Mouse (Mus musculus) embryonic facial prominence, embryonic 11.5 days (tissue): ENCODE results near the gene Lgals8. TPM values are rescaled to one million over a fixed set of nuclear protein-coding genes. Genes with fewer than 3 reads are reported as not detected.

ENCODE experiments used
- ATAC-seq: fragments of 200-750 bp; cut with Nextera tagmentation; replicated peaks from 2 replicates; pipeline ENCODE4 v1.8.0; 2017; ENCODE audit warnings: low read depth; ENCODE audit not compliant: insufficient number of reproducible peaks, low FRiP score, low TSS enrichment
- DNase-seq: peaks from one replicate; pipeline ENCODE4 v3.0.0-alpha.2; 2015; ENCODE audit warnings: low spot score
- H3K27ac ChIP-seq: fragments of 300-500 bp; sonication (generic); replicated peaks from 2 replicates; pipeline ENCODE4 v1.5.1; 2014; ENCODE audit warnings: mild to moderate bottlenecking, low read depth, low read length, control low read depth
- H3K27me3 ChIP-seq: fragments of 300-500 bp; sonication (generic); 2 replicates; pipeline ENCODE4 v1.6.1; 2014; ENCODE audit warnings: mild to moderate bottlenecking, low read length, moderate library complexity, mixed read lengths; ENCODE audit not compliant: control insufficient read depth, insufficient read depth
- H3K36me3 ChIP-seq: fragments of 300-500 bp; sonication (generic); replicated peaks from 2 replicates; pipeline ENCODE4 v1.6.1; 2014; ENCODE audit warnings: low read depth, mild to moderate bottlenecking, low read length, moderate library complexity, mixed read lengths; ENCODE audit not compliant: control insufficient read depth, insufficient read depth
- H3K4me1 ChIP-seq: fragments of 300-500 bp; sonication (generic); 2 replicates; pipeline ENCODE4 v1.6.1; 2014; ENCODE audit warnings: low read length, mixed read lengths; ENCODE audit not compliant: control insufficient read depth, insufficient read depth
- H3K4me2 ChIP-seq: fragments of 300-500 bp; sonication (generic); 2 replicates; pipeline ENCODE4 v1.6.1; 2014; ENCODE audit warnings: low read depth, mild to moderate bottlenecking, control low read depth, low read length, moderate library complexity
- H3K4me3 ChIP-seq: fragments of 300-500 bp; sonication (generic); 2 replicates; pipeline ENCODE4 v1.5.1; 2014; ENCODE audit warnings: low read depth, low read length, control low read depth
- H3K9ac ChIP-seq: fragments of 300-500 bp; sonication (generic); replicated peaks from 2 replicates; pipeline ENCODE4 v1.6.1; 2014; ENCODE audit warnings: mild to moderate bottlenecking, control low read depth, low read length
- H3K9me3 ChIP-seq: fragments of 300-500 bp; sonication (generic); replicated peaks from 2 replicates; pipeline ENCODE4 v1.6.1; 2016; ENCODE audit warnings: mild to moderate bottlenecking, low read length, inconsistent platforms, mixed read lengths; ENCODE audit not compliant: control insufficient read depth
- WGBS: fragments of 180-500 bp; shearing (Covaris S2); extraction: QIAGEN DNeasy Blood & Tissue Kit; methylation state at CpG from one replicate; pipeline ENCODE4 v1.1.7; 2014; 5-methylcytosine and 5-hydroxymethylcytosine counted together
- polyA plus RNA-seq: library from polyadenylated mRNA; unstranded; fragments of >200 nt; fragmentation: Nextera tagmentation; extraction: Ambion mirVana; gene quantifications from 2 replicates; pipeline ENCODE4 v1.2.1, GENCODE M21; 2014

Lgals8 gene
- polyA plus RNA-seq = 11.4 and 11.9 TPM in 2 replicates

GRCm38 (mm10) chr13:12464844-12465243 lies at the start of gene Lgals8:
Lgals8 (minus strand) TSS chr13:12464944.
- WGBS = 83% methylated on average over 1 of the region's 1 CpGs

DNA sequence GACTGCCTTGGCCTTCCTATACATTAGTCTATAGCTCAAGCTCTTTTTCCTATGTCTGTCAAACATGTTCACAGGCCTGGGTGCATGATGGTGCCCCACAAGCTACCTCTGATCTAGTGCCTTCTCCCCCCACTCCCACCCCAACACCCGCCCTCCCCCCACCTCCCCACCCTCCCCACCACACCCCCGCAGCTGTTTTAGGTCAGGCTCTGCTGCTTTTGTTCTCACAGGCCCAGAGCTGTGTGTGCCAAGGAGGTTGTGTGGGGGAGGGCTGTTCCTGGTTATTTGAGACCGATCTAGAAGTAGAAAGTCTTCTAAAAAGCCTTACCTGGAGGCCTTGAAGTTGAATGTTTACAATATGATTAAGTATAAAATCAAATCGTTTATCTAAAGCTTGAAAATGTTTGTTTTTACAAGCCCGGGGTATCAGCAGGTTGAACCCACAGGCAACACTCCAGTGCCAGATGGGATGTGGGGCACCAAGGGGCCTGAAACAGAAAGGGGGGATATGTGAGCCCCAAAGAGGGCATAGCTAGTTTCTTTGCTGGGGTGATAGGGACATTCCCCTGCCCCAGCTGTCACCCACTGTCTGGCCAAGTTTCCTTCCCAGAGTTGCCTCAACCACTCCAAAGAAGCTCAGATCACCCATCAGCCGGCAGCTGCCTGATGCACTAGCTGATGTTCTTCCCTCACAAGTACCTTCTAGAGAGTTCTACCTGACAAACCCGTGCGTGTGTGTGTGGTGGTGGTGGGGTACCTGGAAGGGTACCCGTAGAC lies 46.6 kb upstream of the Lgals8 start:
- Histone ChIP-seq H3K27ac (no peak overlapping the region), H3K9me3 (no peaks in the 10 kb centered on the region), H3K9ac (no peak overlapping the region), H3K4me2 (no peak overlapping the region), H3K27me3 (no peaks in the 10 kb centered on the region), H3K36me3 (no peaks in the 10 kb centered on the region), H3K4me3 (no peak overlapping the region), H3K4me1 (no peaks in the 10 kb centered on the region)
- ATAC-seq (no peak), DNase-seq (peak; percentile 30)
- 64% methylated on average over 9 of the region's 9 CpGs for WGBS

More at GRCm38 (mm10) chr13:12464844-12465243, at the start of gene Lgals8:
- Histone ChIP-seq H3K27me3 (no peaks in the 10 kb centered on the region), H3K4me1 (no peaks in the 10 kb centered on the region), H3K4me3 (no peak within 1 kb of the TSS), H3K9ac (no peak within 1 kb of the TSS), H3K9me3 (no peaks in the 10 kb centered on the region), H3K4me2 (no peak within 1 kb of the TSS), H3K27ac (no peak within 1 kb of the TSS), H3K36me3 (no peaks in the 10 kb centered on the region)
- DNase-seq = no peak
- no peak for ATAC-seq

- H3K4me3 ChIP-seq = no peak overlapping the region
- DNase-seq (no peak), ATAC-seq (no peak)
- 79% methylated on average over 6 of the region's 6 CpGs for WGBS
- H3K4me1 ChIP-seq = no peaks in the 10 kb centered on the region
- no peaks in the 10 kb centered on the region for H3K27me3 ChIP-seq
- no peaks in the 10 kb centered on the region for H3K9me3 ChIP-seq
- no peak overlapping the region for H3K4me2 ChIP-seq
- H3K27ac ChIP-seq = no peak overlapping the region
- H3K9ac ChIP-seq = no peak overlapping the region
- no peaks in the 10 kb centered on the region for H3K36me3 ChIP-seq
Observed at GRCm38 (mm10) chr13:12510032-12510431, 45.3 kb upstream of the Lgals8 start.

DNA sequence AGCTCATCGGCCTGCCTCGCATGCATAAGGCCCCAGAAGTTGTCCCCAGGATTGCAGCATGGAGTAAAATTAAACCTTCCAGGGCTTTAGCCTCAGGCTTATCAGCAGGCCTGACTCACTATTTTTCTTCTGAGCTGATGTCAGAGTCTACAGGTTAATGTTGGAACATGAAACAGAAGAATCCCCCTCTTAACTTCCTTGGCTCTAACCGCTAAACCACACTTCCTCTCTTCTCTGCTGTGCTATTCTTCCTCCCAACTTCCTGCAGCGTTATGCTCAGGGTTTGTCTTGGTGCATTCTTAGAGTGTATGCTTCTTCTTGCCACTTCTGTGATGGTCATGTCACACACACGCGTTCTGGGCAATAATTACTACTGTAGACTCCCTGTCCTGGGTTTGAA lies 42.7 kb upstream of the Lgals8 start:
- WGBS = 88% methylated on average over 6 of the region's 6 CpGs
- Histone ChIP-seq H3K4me3 (no peak overlapping the region), H3K9ac (no peak overlapping the region), H3K27me3 (no peaks in the 10 kb centered on the region), H3K9me3 (no peaks in the 10 kb centered on the region), H3K4me1 (no peaks in the 10 kb centered on the region), H3K4me2 (no peak overlapping the region), H3K36me3 (no peaks in the 10 kb centered on the region), H3K27ac (no peak overlapping the region)
- DNase-seq (no peak), ATAC-seq (no peak)

DNA sequence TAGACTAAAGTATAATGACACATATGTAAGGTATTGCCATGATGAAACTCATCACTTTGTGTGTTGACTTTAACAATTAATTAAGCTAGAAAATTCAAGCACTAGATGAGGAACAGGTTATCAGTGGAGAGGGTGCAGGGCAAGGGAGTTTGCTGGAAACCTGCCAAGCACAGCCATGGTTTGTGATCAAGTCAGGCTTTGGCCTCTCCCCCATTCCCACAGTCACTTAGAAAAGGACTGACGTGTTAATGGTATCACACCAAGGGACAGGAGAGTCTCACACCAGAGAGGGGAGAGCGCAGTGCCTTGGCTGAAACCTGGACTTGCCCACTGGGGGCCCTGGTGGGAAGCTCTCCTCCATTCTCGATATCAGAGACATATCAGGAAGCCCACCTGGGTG lies 40.6 kb upstream of the Lgals8 start:
- 73% methylated on average over 3 of the region's 3 CpGs for WGBS
- Histone ChIP-seq H3K9me3 (no peaks in the 10 kb centered on the region), H3K27ac (no peak overlapping the region), H3K9ac (no peak overlapping the region), H3K4me1 (no peaks in the 10 kb centered on the region), H3K36me3 (no peaks in the 10 kb centered on the region), H3K4me2 (no peak overlapping the region), H3K4me3 (no peak overlapping the region), H3K27me3 (no peaks in the 10 kb centered on the region)
- ATAC-seq = no peak
- no peak for DNase-seq

- H3K9me3 ChIP-seq = no peaks in the 10 kb centered on the region
- no peak overlapping the region for H3K27ac ChIP-seq
- no peak overlapping the region for H3K9ac ChIP-seq
- H3K4me1 ChIP-seq = no peaks in the 10 kb centered on the region
- no peak overlapping the region for H3K4me3 ChIP-seq
- peak; percentile 36; the same call in 1 of the 2 replicates for ATAC-seq
- no peak overlapping the region for H3K4me2 ChIP-seq
- no peaks in the 10 kb centered on the region for H3K36me3 ChIP-seq
- 45% methylated on average over 11 of the region's 11 CpGs for WGBS
- H3K27me3 ChIP-seq = no peaks in the 10 kb centered on the region
- peak; percentile 8 for DNase-seq
Observed at GRCm38 (mm10) chr13:12503238-12503751, 38.6 kb upstream of the Lgals8 start.

DNA sequence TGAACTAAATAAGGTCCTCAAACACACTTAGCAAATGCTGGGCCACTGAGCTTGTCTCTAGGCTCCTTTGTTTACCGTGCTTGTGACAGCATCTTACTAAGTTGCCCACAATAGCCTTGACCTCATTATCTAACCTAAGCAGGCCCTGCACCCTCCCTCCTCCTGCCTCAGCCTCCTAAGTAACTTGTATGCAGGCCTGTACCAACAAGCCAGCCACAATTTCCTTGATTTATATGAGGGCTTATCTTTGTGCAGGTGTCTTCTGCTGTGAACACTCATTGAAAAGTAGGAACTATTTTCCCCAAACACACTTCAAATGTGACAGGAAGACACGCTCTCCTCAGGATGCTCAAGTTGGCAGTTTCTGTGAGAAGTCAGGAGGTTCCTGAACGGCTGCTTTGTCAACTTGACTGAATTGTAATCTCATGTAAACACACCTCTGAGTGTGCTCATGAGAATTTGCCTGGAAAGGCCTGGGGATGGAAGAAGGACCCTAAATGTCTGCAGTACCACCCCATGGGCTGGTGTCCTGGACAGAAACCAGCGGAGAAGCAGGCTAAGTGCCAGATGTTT lies 38.0 kb upstream of the Lgals8 start:
- WGBS = 44% methylated on average over 4 of the region's 4 CpGs
- H3K4me1 ChIP-seq = no peaks in the 10 kb centered on the region
- no peaks in the 10 kb centered on the region for H3K36me3 ChIP-seq
- DNase-seq (no peak), ATAC-seq (no peak)
- no peaks in the 10 kb centered on the region for H3K27me3 ChIP-seq
- H3K9me3 ChIP-seq = no peaks in the 10 kb centered on the region
- no peak overlapping the region for H3K27ac ChIP-seq
- H3K4me3 ChIP-seq = no peak overlapping the region
- no peak overlapping the region for H3K4me2 ChIP-seq
- H3K9ac ChIP-seq = no peak overlapping the region

- no peaks in the 10 kb centered on the region for H3K27me3 ChIP-seq
- no peaks in the 10 kb centered on the region for H3K9me3 ChIP-seq
- H3K4me3 ChIP-seq = no peak overlapping the region
- H3K27ac ChIP-seq = no peak overlapping the region
- H3K9ac ChIP-seq = no peak overlapping the region
- no peak overlapping the region for H3K4me2 ChIP-seq
- H3K36me3 ChIP-seq = no peaks in the 10 kb centered on the region
- DNase-seq = no peak
- WGBS = 77% methylated on average over 7 of the region's 7 CpGs
- H3K4me1 ChIP-seq = no peaks in the 10 kb centered on the region
- ATAC-seq = no peak
Observed at GRCm38 (mm10) chr13:12499107-12499506, 34.4 kb upstream of the Lgals8 start.
